Mouse (Mus musculus): ENCODE data around the gene Plscr1. TPM values are rescaled to one million over a fixed set of nuclear protein-coding genes. Genes with fewer than 3 reads are reported as not detected.
A peak's percentile ranks its signal among the peaks of the same experiment; 100 is the strongest.

The Plscr1 gene
- polyA plus RNA-seq, 2 experiments: 12.3 to 23.0 TPM

- H3K9ac ChIP-seq (replicated peaks): no peak overlapping the region
- DNase-seq (ENCODE audit: low read depth in 3 of 3, low spot score in 3 of 3) (no peak), ATAC-seq (ENCODE audit: insufficient read depth) (no peak)
- no peaks in the 10 kb centered on the region for H3K36me3 ChIP-seq (replicated peaks; ENCODE audit: control insufficient read depth, insufficient read depth, low read depth)
- no peaks in the 10 kb centered on the region for H3K9me3 ChIP-seq (ENCODE audit: control insufficient read depth, low read length)
- H3K4me2 ChIP-seq (ENCODE audit: low read depth): no peak overlapping the region
- H3K27me3 ChIP-seq (ENCODE audit: control insufficient read depth, insufficient read depth, low read length): no peaks in the 10 kb centered on the region
- TF ChIP-seq CTCF (IDR thresholded peaks at IDR 0.05; ENCODE audit: low read depth) (no peak), EP300 (IDR thresholded peaks at IDR 0.05; ENCODE audit: low read depth) (no peak)
- H3K4me1 ChIP-seq (replicated peaks; ENCODE audit: control insufficient read depth in 2 of 2, insufficient read depth in 2 of 2, low read length in 1 of 2): no peaks in the 10 kb centered on the region
- no peak overlapping the region for H3K27ac ChIP-seq
- no peak overlapping the region for H3K4me3 ChIP-seq (ENCODE audit: insufficient read depth in 1 of 2, low read depth in 2 of 2, low read length in 2 of 2)
- 67% methylated on average over 7 of the region's 7 CpGs for WGBS (ENCODE audit: insufficient replicate concordance)
Observed at GRCm38 (mm10) chr9:92210386-92210967, 39.1 kb upstream of the Plscr1 start.

DNA sequence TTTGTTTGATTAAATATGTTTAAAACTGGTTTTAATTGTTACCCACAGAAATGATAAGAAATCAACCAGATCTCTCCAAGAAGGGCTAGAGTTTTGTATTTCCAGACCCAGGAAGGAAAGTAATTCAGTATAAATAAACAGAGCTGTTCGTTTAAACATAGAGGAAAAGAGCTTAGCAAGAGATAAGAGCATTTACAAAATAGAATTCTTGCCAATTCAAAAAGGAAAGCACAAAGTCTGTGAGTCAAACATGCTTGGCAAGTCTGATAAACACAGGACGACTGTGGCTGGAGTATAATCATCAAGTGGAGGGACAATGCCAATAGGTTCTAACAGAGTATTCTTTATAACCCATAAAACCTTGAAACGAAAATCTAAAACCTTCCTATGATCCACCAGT is 38.5 kb upstream of the Plscr1 start:
- Histone ChIP-seq H3K36me3 (replicated peaks; ENCODE audit: control insufficient read depth, insufficient read depth, low read depth) (no peaks in the 10 kb centered on the region), H3K9ac (replicated peaks) (no peak overlapping the region), H3K27me3 (ENCODE audit: control insufficient read depth, insufficient read depth, low read length) (no peaks in the 10 kb centered on the region), H3K27ac (no peak overlapping the region), H3K4me2 (ENCODE audit: low read depth) (no peak overlapping the region), H3K4me1 (replicated peaks; ENCODE audit: control insufficient read depth in 2 of 2, insufficient read depth in 2 of 2, low read length in 1 of 2) (no peaks in the 10 kb centered on the region), H3K4me3 (ENCODE audit: insufficient read depth in 1 of 2, low read depth in 2 of 2, low read length in 2 of 2) (no peak overlapping the region), H3K9me3 (ENCODE audit: control insufficient read depth, low read length) (no peaks in the 10 kb centered on the region)
- DNase-seq (ENCODE audit: low read depth in 3 of 3, low spot score in 3 of 3) (no peak), ATAC-seq (ENCODE audit: insufficient read depth) (no peak)
- 21% methylated on average over 3 of the region's 3 CpGs for WGBS (ENCODE audit: insufficient replicate concordance)
- no peak for TF ChIP-seq CTCF (IDR thresholded peaks at IDR 0.05; ENCODE audit: low read depth)
- TF ChIP-seq EP300 (IDR thresholded peaks at IDR 0.05; ENCODE audit: low read depth): no peak

GRCm38 (mm10) chr9:92217484-92217883 is 32.1 kb upstream of the Plscr1 start:
- Histone ChIP-seq H3K9me3 (ENCODE audit: control insufficient read depth, low read length) (no peaks in the 10 kb centered on the region), H3K27me3 (ENCODE audit: control insufficient read depth, insufficient read depth, low read length) (no peaks in the 10 kb centered on the region), H3K4me1 (replicated peaks; ENCODE audit: control insufficient read depth in 2 of 2, insufficient read depth in 2 of 2, low read length in 1 of 2) (no peaks in the 10 kb centered on the region), H3K27ac (no peak overlapping the region), H3K36me3 (replicated peaks; ENCODE audit: control insufficient read depth, insufficient read depth, low read depth) (no peaks in the 10 kb centered on the region), H3K9ac (replicated peaks) (no peak overlapping the region), H3K4me3 (ENCODE audit: insufficient read depth in 1 of 2, low read depth in 2 of 2, low read length in 2 of 2) (no peak overlapping the region), H3K4me2 (ENCODE audit: low read depth) (no peak overlapping the region)
- DNase-seq (ENCODE audit: low read depth in 3 of 3, low spot score in 3 of 3) (no peak), ATAC-seq (ENCODE audit: insufficient read depth) (peak; percentile 65)
- TF ChIP-seq CTCF (IDR thresholded peaks at IDR 0.05; ENCODE audit: low read depth) (no peak), EP300 (IDR thresholded peaks at IDR 0.05; ENCODE audit: low read depth) (peak; percentile 45)
- 12% methylated on average over 4 of the region's 4 CpGs for WGBS (ENCODE audit: insufficient replicate concordance)

DNA sequence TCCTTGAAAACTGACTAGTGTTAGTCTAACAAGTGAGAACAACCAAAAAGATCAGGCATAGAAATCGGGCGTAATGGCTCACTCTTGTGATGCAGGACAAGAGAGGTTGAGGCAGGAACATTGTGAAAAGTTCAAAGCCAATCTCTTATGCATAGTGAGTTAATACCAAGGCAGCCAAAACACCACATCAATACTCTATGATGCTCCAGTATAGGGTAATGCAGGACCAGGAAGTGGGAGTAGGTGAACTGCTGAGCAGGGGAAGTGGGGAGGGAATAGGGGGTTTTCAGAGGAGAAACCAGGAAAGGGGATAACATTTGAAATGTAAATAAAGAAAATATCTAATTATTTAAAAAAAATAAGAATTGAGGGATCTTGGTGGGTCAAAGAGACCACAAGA is 31.7 kb upstream of the Plscr1 start:
- H3K27me3 ChIP-seq (ENCODE audit: control insufficient read depth, insufficient read depth, low read length): no peaks in the 10 kb centered on the region
- ATAC-seq (ENCODE audit: insufficient read depth): no peak
- no peak overlapping the region for H3K4me2 ChIP-seq (ENCODE audit: low read depth)
- H3K4me1 ChIP-seq (replicated peaks; ENCODE audit: control insufficient read depth in 2 of 2, insufficient read depth in 2 of 2, low read length in 1 of 2): no peaks in the 10 kb centered on the region
- TF ChIP-seq CTCF (IDR thresholded peaks at IDR 0.05; ENCODE audit: low read depth): no peak
- TF ChIP-seq EP300 (IDR thresholded peaks at IDR 0.05; ENCODE audit: low read depth): no peak
- no peaks in the 10 kb centered on the region for H3K9me3 ChIP-seq (ENCODE audit: control insufficient read depth, low read length)
- H3K4me3 ChIP-seq (ENCODE audit: insufficient read depth in 1 of 2, low read depth in 2 of 2, low read length in 2 of 2): no peak overlapping the region
- H3K27ac ChIP-seq: no peak overlapping the region
- 48% methylated on average over 2 of the region's 2 CpGs for WGBS (ENCODE audit: insufficient replicate concordance)
- H3K36me3 ChIP-seq (replicated peaks; ENCODE audit: control insufficient read depth, insufficient read depth, low read depth): no peaks in the 10 kb centered on the region
- no peak overlapping the region for H3K9ac ChIP-seq (replicated peaks)
- no peak for DNase-seq (ENCODE audit: low read depth in 3 of 3, low spot score in 3 of 3)

DNA sequence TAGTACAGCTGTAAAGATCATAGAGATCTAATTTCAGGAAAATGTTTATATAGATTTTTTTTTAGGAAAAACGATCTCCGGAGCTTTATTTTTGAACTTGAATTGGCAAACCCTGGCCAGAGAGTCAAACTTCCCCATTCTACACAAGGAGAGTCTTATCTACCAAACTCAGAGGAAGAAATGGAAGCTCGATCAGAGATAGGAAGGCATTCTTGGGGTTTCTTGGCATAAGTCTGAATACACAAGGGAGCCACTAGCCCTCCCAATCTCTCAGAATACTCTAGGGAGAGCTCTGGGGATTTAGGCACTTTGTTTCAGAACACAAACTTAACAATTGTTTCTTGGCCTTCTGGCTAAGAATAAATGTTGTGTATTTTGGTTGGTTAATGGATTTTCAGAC is 29.4 kb upstream of the Plscr1 start:
- no peak for TF ChIP-seq EP300 (IDR thresholded peaks at IDR 0.05; ENCODE audit: low read depth)
- TF ChIP-seq CTCF (IDR thresholded peaks at IDR 0.05; ENCODE audit: low read depth): no peak
- Histone ChIP-seq H3K4me1 (replicated peaks; ENCODE audit: control insufficient read depth in 2 of 2, insufficient read depth in 2 of 2, low read length in 1 of 2) (no peaks in the 10 kb centered on the region), H3K4me3 (ENCODE audit: insufficient read depth in 1 of 2, low read depth in 2 of 2, low read length in 2 of 2) (no peak overlapping the region), H3K36me3 (replicated peaks; ENCODE audit: control insufficient read depth, insufficient read depth, low read depth) (no peaks in the 10 kb centered on the region), H3K27me3 (ENCODE audit: control insufficient read depth, insufficient read depth, low read length) (no peaks in the 10 kb centered on the region), H3K9ac (replicated peaks) (no peak overlapping the region), H3K9me3 (ENCODE audit: control insufficient read depth, low read length) (no peaks in the 10 kb centered on the region), H3K27ac (no peak overlapping the region), H3K4me2 (ENCODE audit: low read depth) (no peak overlapping the region)
- 8% methylated on average over 3 of the region's 3 CpGs for WGBS (ENCODE audit: insufficient replicate concordance)
- no peak for ATAC-seq (ENCODE audit: insufficient read depth)
- no peak for DNase-seq (ENCODE audit: low read depth in 3 of 3, low spot score in 3 of 3)
